Mouse (Mus musculus) G1E (cell line): Measurements from ENCODE around the gene Mta3.

Experiments used
- CTCF ChIP-seq: IDR thresholded peaks from 2 replicates; pipeline ENCODE4 v1.5.1; 2012; ENCODE audit warnings: low read depth, low read length, inconsistent platforms, mixed read lengths
- GATA1 ChIP-seq: IDR thresholded peaks from 2 replicates; pipeline ENCODE4 v1.6.1; 2012; ENCODE audit warnings: borderline replicate concordance, low read length, inconsistent platforms, mixed read lengths
- GATA2 ChIP-seq: IDR thresholded peaks from 2 replicates; pipeline ENCODE4 v1.6.1; 2012; ENCODE audit warnings: low read depth, low read length, inconsistent platforms, borderline replicate concordance
- TAL1 ChIP-seq: conservative IDR thresholded peaks from 2 replicates; pipeline ENCODE4 v1.6.1; 2012; ENCODE audit warnings: low read depth, low read length, inconsistent platforms, mixed read lengths

DNA sequence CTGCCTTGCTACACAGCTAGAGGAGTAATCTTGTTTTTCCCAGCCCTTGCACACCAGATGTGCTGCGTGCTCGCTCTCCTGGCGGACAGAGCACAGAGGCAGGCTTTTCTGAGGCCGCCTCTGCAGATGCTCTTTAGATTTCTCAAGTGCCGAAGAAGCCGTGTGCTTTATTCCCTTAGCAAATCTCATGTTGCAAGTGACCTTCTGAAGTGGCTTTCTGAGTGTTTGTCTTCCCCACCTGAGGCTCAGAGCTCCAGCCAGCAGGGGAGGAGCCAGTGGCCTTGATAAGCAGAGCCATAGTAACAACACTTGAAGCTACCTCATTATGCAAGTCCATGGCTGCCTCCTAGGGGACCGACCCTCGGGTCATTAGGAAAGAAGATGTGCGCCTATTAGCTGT lies 98.0 kb downstream of the Mta3 start:
- TF ChIP-seq CTCF (no peak), TAL1 (no peak), GATA1 (no peak), GATA2 (no peak)
